Mouse (Mus musculus): ENCODE measurements around the gene Srgap2. TPM values are rescaled to one million over a fixed set of nuclear protein-coding genes. Genes with fewer than 3 reads are reported as not detected.
A peak's percentile ranks its signal among the peaks of the same experiment; 100 is the strongest.

Gene Srgap2
- total and polyA plus RNA-seq, 2 experiments from 2014 or later = 5.9 to 18.1 TPM

- Histone ChIP-seq H3K27me3 (ENCODE audit: control insufficient read depth, insufficient read depth, low read length) (no peaks in the 10 kb centered on the region), H3K9me3 (replicated peaks; ENCODE audit: control insufficient read depth, low read length) (no peaks in the 10 kb centered on the region), H3K9ac (replicated peaks; ENCODE audit: low read depth, low read length) (no peak overlapping the region), H3K4me2 (ENCODE audit: low read depth, low read length) (no peak overlapping the region), H3K4me3 (ENCODE audit: low read depth, low read length) (no peak overlapping the region), H3K36me3 (replicated peaks; ENCODE audit: control insufficient read depth, insufficient read depth, low read length) (0 out of 2 replicates have a peak, but pooled peaks cover 4% of the 10 kb centered on the region), H3K27ac (ENCODE audit: low read depth) (no peak overlapping the region), H3K4me1 (ENCODE audit: control insufficient read depth, insufficient read depth) (peaks cover 6% of the 10 kb centered on the region; the same call in 1 of the 2 replicates)
- TF ChIP-seq CTCF (IDR thresholded peaks at IDR 0.05; ENCODE audit: low read depth) = no peak
- no peak for TF ChIP-seq EP300 (IDR thresholded peaks at IDR 0.05; ENCODE audit: low read depth)
- ATAC-seq (ENCODE audit: insufficient read depth, low read depth) (no peak; the same call in 1 of the 2 replicates), DNase-seq (ENCODE audit: low spot score) (no peak)
These were observed 89.2 kb downstream of the Srgap2 start for GRCm38 (mm10) chr1:131437975-131438374.

- WGBS = 87% methylated on average over 7 of the region's 7 CpGs
- no peaks in the 10 kb centered on the region for H3K27me3 ChIP-seq (ENCODE audit: control insufficient read depth, insufficient read depth, low read length)
- H3K4me1 ChIP-seq (ENCODE audit: control insufficient read depth, insufficient read depth) = peaks cover 14% of the 10 kb centered on the region
- H3K9me3 ChIP-seq (replicated peaks; ENCODE audit: control insufficient read depth, low read length) = no peaks in the 10 kb centered on the region
- DNase-seq (ENCODE audit: low spot score) = no peak
- no peak overlapping the region for H3K4me2 ChIP-seq (ENCODE audit: low read depth, low read length)
- no peak for ATAC-seq (ENCODE audit: insufficient read depth, low read depth)
- no peak overlapping the region for H3K9ac ChIP-seq (replicated peaks; ENCODE audit: low read depth, low read length)
- 0 out of 2 replicates have a peak, but pooled peaks cover 4% of the 10 kb centered on the region for H3K36me3 ChIP-seq (replicated peaks; ENCODE audit: control insufficient read depth, insufficient read depth, low read length)
- no peak for TF ChIP-seq EP300 (IDR thresholded peaks at IDR 0.05; ENCODE audit: low read depth)
- TF ChIP-seq CTCF (IDR thresholded peaks at IDR 0.05; ENCODE audit: low read depth) = no peak
- no peak overlapping the region for H3K27ac ChIP-seq (ENCODE audit: low read depth)
- no peak overlapping the region for H3K4me3 ChIP-seq (ENCODE audit: low read depth, low read length)
These were observed 90.5 kb downstream of the Srgap2 start for GRCm38 (mm10) chr1:131436609-131437008.

- Histone ChIP-seq H3K4me3 (ENCODE audit: low read depth, low read length) (no peak overlapping the region), H3K9ac (replicated peaks; ENCODE audit: low read depth, low read length) (no peak overlapping the region), H3K9me3 (replicated peaks; ENCODE audit: control insufficient read depth, low read length) (no peaks in the 10 kb centered on the region), H3K36me3 (replicated peaks; ENCODE audit: control insufficient read depth, insufficient read depth, low read length) (0 out of 2 replicates have a peak, but pooled peaks cover 4% of the 10 kb centered on the region), H3K4me1 (ENCODE audit: control insufficient read depth, insufficient read depth) (peaks cover 34% of the 10 kb centered on the region), H3K27me3 (ENCODE audit: control insufficient read depth, insufficient read depth, low read length) (no peaks in the 10 kb centered on the region), H3K4me2 (ENCODE audit: low read depth, low read length) (peak overlapping the region; percentile 50), H3K27ac (ENCODE audit: low read depth) (peak overlapping the region; percentile 80)
- ATAC-seq (ENCODE audit: insufficient read depth, low read depth) (peak; percentile 97), DNase-seq (ENCODE audit: low spot score) (peak; percentile 91)
- TF ChIP-seq EP300 (IDR thresholded peaks at IDR 0.05; ENCODE audit: low read depth) (peak; percentile 67; the same call in 1 of the 2 replicates), CTCF (IDR thresholded peaks at IDR 0.05; ENCODE audit: low read depth) (no peak)
- WGBS = 15% methylated on average over 5 of the region's 5 CpGs
These were observed 95.5 kb downstream of the Srgap2 start for GRCm38 (mm10) chr1:131431456-131432246.

DNA sequence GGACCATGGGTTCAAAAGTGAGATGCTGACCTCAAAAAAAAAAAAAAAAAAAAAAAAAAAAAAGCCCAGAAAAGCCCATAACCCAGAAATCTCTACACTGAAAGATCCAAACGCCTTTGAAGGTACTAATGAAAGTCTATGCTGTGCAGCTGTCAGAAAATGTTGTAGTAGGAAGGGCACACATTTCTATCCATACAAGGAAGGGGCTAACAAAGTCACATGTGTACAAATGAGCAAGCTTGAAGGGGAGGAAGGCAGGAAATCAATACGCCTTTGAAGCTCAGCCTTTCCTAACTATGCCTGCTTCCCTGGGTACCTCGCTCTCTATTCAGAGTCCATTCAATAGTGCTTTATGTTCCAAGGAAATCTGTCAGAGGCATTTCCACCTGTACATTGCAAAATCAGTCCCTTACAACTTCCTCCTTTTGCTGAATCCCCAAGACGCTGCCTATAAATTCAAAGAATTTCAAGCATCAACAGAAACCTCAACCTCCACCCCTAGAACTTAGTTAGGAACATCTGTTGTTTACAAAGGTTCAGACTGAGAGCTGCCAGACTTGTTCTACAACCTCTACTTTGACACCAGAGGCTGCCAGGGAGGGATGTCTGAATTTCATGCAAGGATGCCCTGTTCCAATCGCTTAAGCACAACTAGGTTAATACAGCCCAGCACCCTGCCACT lies 99.9 kb downstream of the Srgap2 start:
- H3K9ac ChIP-seq (replicated peaks; ENCODE audit: low read depth, low read length) = no peak overlapping the region
- H3K4me2 ChIP-seq (ENCODE audit: low read depth, low read length) = no peak overlapping the region; the same call in 1 of the 2 replicates
- H3K27me3 ChIP-seq (ENCODE audit: control insufficient read depth, insufficient read depth, low read length) = no peaks in the 10 kb centered on the region
- TF ChIP-seq CTCF (IDR thresholded peaks at IDR 0.05; ENCODE audit: low read depth) = no peak
- TF ChIP-seq EP300 (IDR thresholded peaks at IDR 0.05; ENCODE audit: low read depth) = no peak
- ATAC-seq (ENCODE audit: insufficient read depth, low read depth) (no peak), DNase-seq (ENCODE audit: low spot score) (no peak)
- no peaks in the 10 kb centered on the region for H3K9me3 ChIP-seq (replicated peaks; ENCODE audit: control insufficient read depth, low read length)
- no peaks in the 10 kb centered on the region for H3K36me3 ChIP-seq (replicated peaks; ENCODE audit: control insufficient read depth, insufficient read depth, low read length)
- whole genome bisulfite sequencing = 29% methylated on average over 5 of the region's 5 CpGs
- peaks cover 41% of the 10 kb centered on the region for H3K4me1 ChIP-seq (ENCODE audit: control insufficient read depth, insufficient read depth)
- peak overlapping the region; percentile 39; the same call in 1 of the 2 replicates for H3K27ac ChIP-seq (ENCODE audit: low read depth)
- H3K4me3 ChIP-seq (ENCODE audit: low read depth, low read length) = no peak overlapping the region

DNA sequence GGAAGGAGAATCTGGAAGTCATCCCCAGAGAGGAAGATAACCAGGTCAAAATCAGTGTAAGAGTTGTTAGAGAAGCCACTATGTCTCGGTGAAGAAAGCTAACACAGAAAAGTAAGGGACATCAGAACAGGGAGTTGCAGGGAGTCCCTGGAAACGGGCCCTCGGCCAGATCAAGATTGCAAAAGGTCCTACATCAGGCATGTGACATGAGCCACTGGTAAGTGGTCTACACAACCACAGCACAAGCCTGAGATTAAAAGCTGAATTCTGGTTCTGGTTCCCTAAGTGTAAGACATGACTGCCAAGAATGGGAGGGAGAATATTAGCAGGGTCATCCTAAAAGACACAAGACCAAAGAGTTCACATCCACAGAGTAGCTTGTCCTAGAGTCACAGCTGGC lies 104.1 kb downstream of the Srgap2 start:
- H3K36me3 ChIP-seq (replicated peaks; ENCODE audit: control insufficient read depth, insufficient read depth, low read length) = no peaks in the 10 kb centered on the region
- no peak for ATAC-seq (ENCODE audit: insufficient read depth, low read depth)
- no peak overlapping the region for H3K4me2 ChIP-seq (ENCODE audit: low read depth, low read length)
- no peak for DNase-seq (ENCODE audit: low spot score)
- H3K27ac ChIP-seq (ENCODE audit: low read depth) = peak overlapping the region; percentile 15; the same call in 1 of the 2 replicates
- no peak for TF ChIP-seq CTCF (IDR thresholded peaks at IDR 0.05; ENCODE audit: low read depth)
- no peaks in the 10 kb centered on the region for H3K27me3 ChIP-seq (ENCODE audit: control insufficient read depth, insufficient read depth, low read length)
- H3K9ac ChIP-seq (replicated peaks; ENCODE audit: low read depth, low read length) = no peak overlapping the region
- WGBS = 51% methylated on average over 3 of the region's 3 CpGs
- H3K4me3 ChIP-seq (ENCODE audit: low read depth, low read length) = no peak overlapping the region
- no peaks in the 10 kb centered on the region for H3K9me3 ChIP-seq (replicated peaks; ENCODE audit: control insufficient read depth, low read length)
- peaks cover 51% of the 10 kb centered on the region for H3K4me1 ChIP-seq (ENCODE audit: control insufficient read depth, insufficient read depth)
